Mouse (Mus musculus) cerebellum, adult 11 months (tissue): ENCODE results near the gene Calcrl.

Source experiments
- DNase-seq: peaks from one replicate; pipeline ENCODE4 v3.0.0; 2022

The Calcrl gene

GRCm38 (mm10) chr2:84388023-84388416, 37.2 kb downstream of the Calcrl start:
- DNase-seq = no peak

DNA sequence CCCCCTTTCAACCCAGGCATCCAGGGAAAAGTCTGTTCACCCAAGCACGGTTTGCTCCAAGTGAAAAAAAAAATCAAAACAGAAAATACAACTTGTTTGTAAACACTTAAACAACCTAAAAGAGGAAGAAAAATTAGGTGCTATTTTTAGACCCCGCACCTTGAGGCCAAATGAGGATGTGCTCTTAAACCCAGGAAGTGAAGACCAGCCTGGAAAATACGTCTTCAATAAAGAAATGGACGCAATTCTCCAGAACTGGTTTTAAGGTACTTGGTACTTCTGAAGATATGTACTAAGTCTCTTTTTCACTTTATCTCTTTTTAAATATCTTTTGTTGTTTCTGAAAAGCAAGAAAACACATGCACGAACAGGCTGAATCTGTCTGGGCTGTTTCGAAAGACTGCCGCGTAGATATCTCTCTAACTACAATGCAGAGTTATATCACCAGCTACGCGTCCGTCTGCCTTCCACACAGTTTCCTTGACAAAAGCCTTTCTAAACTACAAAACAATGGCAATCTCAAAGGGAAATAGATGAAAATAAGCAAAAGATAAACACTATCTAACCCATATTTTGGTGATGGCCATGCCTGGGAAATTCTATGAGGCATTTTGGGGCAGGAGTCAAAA, 37.7 kb downstream of the Calcrl start:
- DNase-seq = no peak

- DNase-seq = no peak
Measured at GRCm38 (mm10) chr2:84386563-84387393, 38.4 kb downstream of the Calcrl start.

- DNase-seq = no peak
Measured at GRCm38 (mm10) chr2:84384911-84385693, 40.1 kb downstream of the Calcrl start.

- no peak for DNase-seq
Measured at GRCm38 (mm10) chr2:84383828-84384227, 41.4 kb downstream of the Calcrl start.

- DNase-seq = no peak
Measured at GRCm38 (mm10) chr2:84382556-84382955, 42.7 kb downstream of the Calcrl start.

DNA sequence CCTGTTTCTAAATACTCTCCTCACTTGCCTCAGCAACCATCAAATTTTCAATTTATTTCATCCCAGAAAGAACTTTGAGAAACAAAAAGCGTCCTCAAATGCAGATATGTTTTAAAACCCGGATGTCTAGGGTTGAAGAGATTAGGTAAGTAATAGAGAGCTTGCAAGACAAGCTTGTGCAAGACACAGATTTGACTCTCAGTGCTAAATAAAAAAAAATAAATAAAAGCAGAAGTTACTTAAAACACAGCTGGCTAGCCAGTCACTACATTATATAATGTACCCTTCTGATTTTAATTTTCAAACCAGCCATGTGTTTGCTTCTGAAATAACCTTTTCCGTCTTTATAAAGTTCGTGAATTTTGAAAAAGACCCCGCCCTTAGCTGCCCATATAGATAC, 43.2 kb downstream of the Calcrl start:
- DNase-seq = no peak

DNA sequence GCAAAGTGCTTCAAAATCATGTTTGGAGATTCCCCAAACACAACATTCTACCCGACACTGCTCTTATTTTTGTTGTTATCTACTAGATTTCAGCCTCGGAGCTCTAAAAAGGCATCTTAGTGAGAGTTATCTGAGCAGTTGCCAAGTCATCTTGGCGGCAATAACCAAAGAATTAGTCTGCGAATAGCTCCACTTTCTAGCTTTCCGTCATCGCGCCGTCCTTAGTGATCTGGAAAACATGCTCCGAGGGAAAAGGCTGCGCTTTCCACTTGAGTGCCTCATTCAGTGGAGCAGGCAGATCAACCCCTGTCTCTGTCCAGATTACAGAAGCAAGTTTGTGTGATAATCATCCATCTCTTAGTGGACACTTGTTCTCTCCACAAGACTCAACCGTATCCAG, 44.4 kb downstream of the Calcrl start:
- no peak for DNase-seq

- no peak for DNase-seq
Measured at GRCm38 (mm10) chr2:84378678-84379077, 46.5 kb downstream of the Calcrl start.

DNA sequence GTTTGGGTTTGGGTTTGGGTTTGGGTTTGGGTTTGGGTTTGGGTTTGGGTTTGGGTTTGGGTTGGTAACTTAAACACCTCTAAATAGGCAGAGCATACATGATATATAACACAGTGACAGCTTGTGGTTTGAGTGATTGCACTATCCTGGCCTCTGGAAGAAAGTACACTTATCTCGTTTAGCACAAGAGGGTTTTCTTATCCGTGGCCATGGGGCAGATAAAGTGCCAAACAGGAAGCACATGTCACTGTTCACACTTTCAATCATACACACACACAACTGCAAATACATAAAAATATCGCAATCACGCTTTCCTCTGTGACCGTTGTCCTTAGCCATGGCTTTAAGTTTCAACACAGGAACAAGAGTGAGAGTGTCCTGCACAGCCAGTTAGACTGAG, 56.0 kb downstream of the Calcrl start:
- no peak for DNase-seq

DNA sequence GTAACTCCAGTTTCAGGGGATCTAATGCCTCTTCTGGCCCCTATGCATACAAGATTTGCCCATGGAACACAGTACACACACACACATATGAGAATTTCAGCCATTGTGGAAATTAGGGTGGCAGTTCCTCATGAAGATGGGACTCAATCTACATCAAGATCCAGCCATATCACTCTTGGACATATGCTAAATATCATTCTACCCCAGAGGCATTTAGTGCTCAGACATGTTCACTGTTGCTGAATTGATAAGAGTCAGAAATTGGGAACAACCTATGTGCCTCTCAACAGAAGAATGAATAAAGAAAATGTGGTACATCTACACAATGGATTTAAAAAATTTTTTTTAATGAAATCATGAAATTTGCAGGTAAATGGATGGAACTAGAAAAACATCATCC, 58.5 kb downstream of the Calcrl start:
- no peak for DNase-seq

GRCm38 (mm10) chr2:84365266-84365665, 59.9 kb downstream of the Calcrl start:
- no peak for DNase-seq

GRCm38 (mm10) chr2:84362779-84363719, 62.2 kb downstream of the Calcrl start:
- DNase-seq = no peak

GRCm38 (mm10) chr2:84358690-84359343, 66.4 kb downstream of the Calcrl start:
- DNase-seq = no peak

DNA sequence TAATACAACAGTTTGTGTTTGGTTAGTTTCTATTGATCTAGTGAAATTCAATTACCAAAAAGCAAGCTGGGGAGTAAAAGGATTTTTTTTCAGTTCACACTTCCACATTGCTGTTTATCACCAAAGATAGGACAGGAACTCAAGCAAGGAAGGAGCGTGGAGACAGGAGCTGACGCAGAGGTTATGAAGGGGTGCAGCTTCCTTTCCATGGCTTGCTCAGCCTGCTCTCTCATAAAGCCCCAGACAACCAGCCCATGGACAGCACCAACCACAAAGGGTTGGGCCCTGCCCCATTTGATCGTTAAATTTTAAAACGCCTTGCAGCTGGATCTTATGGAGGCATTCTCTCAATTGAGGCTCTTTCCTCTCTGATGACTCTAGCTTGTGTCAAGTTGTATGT, 69.9 kb downstream of the Calcrl start:
- no peak for DNase-seq

GRCm38 (mm10) chr2:84347376-84347775, 77.8 kb downstream of the Calcrl start:
- DNase-seq = no peak

DNA sequence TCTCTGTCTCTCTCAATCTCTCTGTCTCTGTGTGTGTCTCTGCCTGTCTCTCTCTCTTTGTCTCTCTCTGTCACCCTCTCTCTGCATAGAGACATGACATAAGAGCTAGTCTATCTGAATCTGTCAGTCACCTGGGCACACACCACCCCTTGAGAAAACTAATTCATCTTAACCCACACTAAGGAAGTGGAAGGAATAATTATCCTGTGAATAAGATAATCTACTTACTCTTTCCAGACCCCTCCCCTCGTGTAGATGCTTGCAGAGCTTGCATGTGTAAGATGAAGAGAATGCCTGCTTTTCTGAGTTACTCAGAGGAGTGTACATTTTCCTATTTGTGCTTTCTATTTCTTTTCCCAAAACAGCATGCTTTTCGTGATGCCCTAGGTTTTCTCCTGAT, 81.5 kb downstream of the Calcrl start:
- DNase-seq = no peak

GRCm38 (mm10) chr2:84337774-84338450, 87.3 kb downstream of the Calcrl start:
- DNase-seq = no peak

DNA sequence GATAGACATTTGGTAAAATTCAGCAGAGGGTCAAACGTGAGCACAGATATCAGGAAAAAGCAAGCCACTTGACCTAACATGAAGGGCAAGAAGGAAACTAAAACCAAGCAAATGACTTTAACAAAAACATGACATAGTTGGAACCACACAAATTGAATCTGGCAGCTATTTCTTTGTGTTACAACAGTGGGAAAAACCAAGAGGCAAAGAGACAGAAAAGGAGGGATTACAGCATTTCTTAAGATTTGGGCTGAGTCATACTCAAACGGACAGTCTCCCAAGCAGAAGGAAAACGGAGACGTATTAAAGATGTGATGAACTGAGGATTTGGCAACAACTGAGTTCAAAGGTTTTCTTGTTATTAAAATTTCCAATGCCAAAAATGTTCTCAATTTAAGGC, 88.9 kb downstream of the Calcrl start:
- no peak for DNase-seq

DNA sequence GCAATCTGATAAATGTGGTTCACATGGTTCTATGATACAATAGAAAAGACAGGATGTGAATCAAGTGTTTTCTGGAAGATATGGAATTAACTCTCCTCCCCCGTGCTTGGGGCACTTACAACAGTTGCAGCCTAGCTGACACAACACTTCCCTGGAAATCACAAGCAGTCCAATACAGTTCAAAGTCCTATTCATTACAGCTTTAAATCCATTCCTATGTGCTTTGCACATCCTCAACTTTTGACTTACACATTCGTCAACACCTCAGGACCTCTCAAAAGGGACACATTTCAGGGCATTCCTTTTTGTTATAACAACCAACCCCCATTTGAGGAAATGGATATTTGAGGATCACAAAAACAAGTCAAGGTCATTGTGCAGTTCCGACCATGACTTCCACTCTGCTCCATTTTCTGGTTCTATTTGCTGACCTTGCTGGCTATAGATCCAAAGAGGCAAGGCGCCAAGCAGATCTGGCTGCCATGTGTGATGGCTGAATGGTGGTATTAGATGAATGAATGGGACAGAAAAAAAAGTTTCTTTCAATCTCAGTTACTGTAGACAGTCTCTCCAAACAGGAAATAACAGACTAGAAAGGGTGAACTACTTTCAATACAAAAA, 108.9 kb downstream of the Calcrl start:
- no peak for DNase-seq

DNA sequence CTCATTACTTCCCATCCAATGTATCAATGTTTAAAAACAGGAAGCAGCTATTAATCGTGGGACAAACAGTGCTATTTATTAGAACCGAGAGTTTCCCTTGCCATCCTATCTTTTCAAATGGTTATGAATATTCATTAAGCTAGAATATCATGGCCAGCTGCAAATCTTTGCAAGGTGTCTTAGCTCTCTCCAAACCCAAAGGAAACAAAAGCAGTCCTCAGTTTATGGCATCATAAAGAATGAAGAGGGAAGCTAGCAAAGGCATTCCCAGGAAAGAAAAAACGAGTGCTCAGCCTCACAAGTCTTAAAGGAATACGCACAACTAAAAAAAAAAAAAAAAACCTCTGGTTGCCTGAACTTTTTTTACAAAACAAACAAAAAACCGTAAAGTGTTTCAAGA, 128.7 kb downstream of the Calcrl start:
- no peak for DNase-seq
